Mouse (Mus musculus): Measurements from ENCODE around the gene Cdkn1a.
"Not testable (repeated sequence)": the region's sequence is repeated elsewhere in the genome, so short reads cannot be mapped to it uniquely, and the experiment has no call there.

Gene Cdkn1a

GRCm38 (mm10) chr17:29057961-29058360 is 32.8 kb upstream of the Cdkn1a start:
- CTCF ChIA-PET: no interaction called here

- CTCF ChIA-PET: no interaction called here
Measured at GRCm38 (mm10) chr17:29058487-29058886, 32.3 kb upstream of the Cdkn1a start.

DNA sequence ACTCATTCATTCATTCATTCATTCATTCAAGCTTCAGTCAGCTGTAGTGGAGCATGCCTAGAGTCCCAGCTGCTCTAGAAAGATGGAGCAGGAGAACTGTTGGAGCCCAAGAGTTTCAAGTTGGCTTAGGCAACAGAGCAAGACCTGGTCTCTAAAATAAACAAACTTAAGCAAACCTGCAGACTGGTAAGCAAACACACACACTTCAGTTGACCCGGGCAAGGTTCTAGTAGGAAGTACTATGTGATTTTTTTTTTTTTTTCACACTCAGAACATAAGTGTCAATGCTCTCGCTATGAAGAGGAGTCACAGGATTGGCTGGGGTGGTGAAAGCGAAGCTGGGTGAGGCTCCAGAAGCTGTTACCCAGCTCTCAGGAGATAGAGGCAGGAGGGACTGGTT is 31.2 kb upstream of the Cdkn1a start:
- CTCF ChIA-PET: no interaction called here

DNA sequence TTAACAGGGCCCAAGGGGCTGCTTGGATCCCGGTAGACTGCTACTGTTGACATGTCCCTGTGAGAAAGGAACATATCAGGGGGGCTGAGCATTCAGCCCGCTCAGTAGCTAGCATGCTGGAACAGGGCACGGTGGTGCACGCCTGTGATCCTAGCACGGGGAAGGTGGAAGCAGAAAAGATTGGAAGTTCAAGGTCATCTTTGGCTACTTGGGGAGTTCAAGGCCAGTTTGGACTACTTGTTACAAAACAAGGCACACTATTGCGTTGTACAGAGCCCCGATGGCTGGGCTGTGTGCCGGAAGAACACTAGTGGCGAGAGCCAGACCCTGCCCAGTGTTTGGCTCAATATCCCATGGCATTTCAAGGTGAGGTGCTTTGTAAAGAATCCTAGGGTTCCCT is 29.8 kb upstream of the Cdkn1a start:
- CTCF ChIA-PET: no interaction called here

DNA sequence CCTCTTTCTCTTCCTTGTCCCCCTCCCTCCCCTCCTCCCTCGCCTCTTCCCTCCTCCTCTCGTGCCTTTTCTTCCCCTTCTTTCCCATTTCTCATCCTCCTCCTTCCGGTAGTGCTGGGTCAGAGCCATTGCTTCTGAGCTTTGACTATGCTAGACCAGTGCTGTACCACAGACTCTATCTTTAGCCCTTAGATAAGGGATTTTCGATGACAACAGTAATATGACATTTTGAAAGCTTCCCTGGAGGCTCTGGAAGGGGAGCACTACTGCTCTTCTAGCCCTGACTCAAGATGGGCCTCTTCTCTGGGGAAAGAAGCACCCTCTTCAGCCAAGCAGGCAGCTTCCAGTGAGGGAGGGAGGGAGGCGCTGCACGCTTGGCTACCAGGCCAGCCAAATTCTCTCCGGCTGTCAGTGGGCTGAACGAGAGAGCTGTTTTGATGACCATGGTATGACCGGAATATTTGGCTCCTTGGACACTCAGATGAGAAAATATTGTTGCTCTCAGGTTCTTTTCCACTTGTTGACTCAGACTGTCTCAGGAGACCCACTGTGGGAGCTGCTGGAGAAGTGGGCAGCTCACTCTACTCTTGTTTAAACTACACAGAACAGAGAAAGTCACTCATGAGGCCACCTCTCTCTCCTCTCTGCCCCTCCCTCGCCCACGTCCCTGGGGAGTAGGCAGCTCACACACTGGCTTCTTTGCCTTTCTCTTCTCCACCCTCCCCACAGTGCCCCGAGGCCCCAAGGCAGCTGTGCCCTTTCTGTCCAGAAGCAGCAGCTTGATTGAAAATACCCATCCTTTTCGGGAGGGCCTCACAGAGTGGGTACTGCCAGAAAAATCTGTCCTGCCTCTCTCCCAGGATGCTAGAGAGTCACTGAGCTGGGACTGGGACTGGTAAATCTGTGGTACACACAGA is 28.4 kb upstream of the Cdkn1a start:
- CTCF ChIA-PET: interaction anchor here (0.6 kb wide), 1 partner anchor 16 kb away, joined by 6 read pairs; no protein-coding TSS in a partner anchor

- CTCF ChIA-PET: no interaction called here
Measured at GRCm38 (mm10) chr17:29063121-29063987, 27.4 kb upstream of the Cdkn1a start.

- CTCF ChIA-PET: no interaction called here
Measured at GRCm38 (mm10) chr17:29063988-29064285, 26.8 kb upstream of the Cdkn1a start.

DNA sequence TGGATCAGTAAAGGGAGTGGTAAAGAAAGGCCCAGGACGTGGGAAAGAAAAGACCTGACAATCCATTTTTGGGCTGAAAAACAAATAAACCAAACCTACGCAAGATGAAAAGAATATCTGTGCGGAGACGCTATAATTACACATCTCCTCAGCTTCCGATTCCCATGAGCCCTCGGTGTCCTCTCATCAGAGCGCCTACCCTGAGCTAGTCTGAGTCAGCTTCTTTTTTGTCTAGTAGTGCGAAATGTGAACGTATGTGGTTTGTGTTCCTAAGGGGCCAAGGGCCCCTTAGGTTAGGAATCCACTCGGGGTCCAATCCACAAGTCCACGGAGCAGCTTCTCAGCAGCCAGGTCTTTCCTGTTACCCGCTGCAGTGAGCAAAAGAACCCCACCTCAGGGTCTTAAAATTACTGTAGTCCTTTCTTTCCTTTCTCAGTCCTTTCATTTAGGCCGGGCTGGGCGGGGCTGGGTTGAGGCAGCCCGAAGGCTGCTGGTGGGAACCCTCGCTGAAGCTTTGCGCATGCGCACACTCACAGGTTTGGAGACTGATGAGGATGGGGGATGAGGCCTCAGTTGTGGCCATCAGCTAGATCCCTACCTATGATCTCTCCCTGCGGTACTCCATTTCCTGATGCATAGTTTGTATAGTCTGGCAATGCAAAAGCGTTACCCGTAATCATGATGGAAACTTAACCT is 25.4 kb upstream of the Cdkn1a start:
- CTCF ChIA-PET: interaction anchor here (0.7 to 0.8 kb wide), 2 partner anchors 16 to 17 kb away, joined by 3 to 4 read pairs; no protein-coding TSS in a partner anchor

DNA sequence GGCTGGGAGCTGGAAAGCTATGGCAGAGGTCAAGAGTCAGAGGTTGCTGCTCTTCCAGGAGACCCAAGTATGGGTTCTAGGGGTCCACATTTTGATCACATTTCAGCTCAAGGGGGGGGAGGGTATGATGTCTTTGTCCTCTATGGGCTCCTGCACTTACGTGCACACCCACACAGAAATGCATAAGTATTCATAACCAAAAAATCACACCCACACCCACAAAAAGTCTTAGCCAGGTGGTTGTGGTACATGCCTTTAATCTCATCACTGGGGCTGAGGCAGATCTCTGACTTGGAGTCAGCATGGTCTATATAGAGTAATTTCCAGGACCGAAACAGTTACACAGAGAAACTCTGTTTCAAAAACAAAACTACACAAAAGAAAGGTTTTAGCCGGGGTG is 24.8 kb upstream of the Cdkn1a start:
- CTCF ChIA-PET: interaction anchor here (0.7 kb wide), 1 partner anchor 16 kb away, joined by 4 read pairs; no protein-coding TSS in a partner anchor

- CTCF ChIA-PET: not testable (repeated sequence)
Measured at GRCm38 (mm10) chr17:29067416-29067815, 23.4 kb upstream of the Cdkn1a start.

- CTCF ChIA-PET: no interaction called here
Measured at GRCm38 (mm10) chr17:29067847-29068246, 22.9 kb upstream of the Cdkn1a start.

DNA sequence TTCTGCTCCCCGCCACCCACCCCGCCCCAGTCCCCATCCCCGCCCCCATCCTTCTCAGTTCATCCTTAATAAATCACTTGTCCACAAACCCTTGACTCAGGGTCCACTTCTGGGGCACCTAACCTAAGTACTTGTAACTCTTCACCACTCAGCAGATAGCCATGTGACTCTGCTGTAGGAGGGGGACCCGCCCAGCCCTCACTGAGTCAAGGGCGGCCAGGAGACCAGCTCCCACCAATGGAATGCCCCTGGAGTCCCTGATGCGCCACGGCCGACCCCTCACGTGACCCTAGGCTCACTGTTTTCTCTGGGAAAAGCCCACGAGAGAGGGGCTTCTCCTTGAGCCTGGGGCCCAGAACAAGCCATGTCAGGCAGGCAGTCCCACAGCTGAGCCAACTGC is 21.7 kb upstream of the Cdkn1a start:
- CTCF ChIA-PET: no interaction called here

GRCm38 (mm10) chr17:29071820-29072219 is 19.0 kb upstream of the Cdkn1a start:
- CTCF ChIA-PET: interaction anchor here (0.7 to 1.2 kb wide), 2 partner anchors 80 to 100 kb away, joined by 3 read pairs; no protein-coding TSS in a partner anchor

- CTCF ChIA-PET: interaction anchor here (1.2 kb wide), 1 partner anchor 99 kb away, joined by 3 read pairs; no protein-coding TSS in a partner anchor
Measured at GRCm38 (mm10) chr17:29072701-29073307, 18.0 kb upstream of the Cdkn1a start.

DNA sequence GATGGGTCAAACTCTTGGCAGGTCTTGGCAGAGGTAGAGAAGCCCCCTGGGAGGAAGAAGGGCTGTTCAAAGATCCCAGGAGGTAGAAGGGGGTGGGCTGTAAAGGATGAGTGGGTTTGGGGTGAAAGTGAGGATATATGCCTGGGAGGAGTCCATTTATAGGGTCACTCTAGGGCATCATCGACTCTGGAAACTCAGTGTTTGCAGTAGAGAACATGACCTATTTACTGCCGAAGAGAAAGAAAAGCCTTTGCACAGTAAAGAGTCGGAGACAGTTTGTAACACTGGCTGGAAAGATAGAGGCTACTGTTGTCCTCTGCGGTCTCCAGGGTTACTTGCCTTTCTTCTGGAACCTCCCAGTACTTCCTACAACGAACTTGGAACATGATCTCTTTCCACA is 17.5 kb upstream of the Cdkn1a start:
- CTCF ChIA-PET: no interaction called here

DNA sequence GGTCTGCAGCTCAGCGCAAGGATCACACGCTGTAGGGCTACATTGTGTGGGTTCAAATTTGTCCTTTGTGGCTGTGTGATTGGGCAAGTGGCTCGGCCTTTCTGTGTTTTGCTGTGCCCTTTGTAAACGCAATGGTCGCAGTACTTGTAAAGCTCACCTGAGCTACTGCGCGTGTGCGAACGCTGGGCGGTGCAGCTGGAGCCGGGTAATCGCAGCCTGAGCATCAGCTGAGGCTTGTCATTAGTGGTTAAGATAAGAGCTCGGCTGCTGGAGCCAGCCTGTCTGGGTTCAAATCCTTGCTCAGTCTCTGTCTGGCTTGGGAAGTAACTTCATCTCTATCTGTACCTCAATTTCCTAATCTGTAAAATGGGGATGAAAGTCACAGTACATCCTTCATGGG is 16.7 kb upstream of the Cdkn1a start:
- CTCF ChIA-PET: interaction anchor here (0.6 to 0.7 kb wide), 2 partner anchors 97 to 164 kb away, joined by 4 read pairs; no protein-coding TSS in a partner anchor

DNA sequence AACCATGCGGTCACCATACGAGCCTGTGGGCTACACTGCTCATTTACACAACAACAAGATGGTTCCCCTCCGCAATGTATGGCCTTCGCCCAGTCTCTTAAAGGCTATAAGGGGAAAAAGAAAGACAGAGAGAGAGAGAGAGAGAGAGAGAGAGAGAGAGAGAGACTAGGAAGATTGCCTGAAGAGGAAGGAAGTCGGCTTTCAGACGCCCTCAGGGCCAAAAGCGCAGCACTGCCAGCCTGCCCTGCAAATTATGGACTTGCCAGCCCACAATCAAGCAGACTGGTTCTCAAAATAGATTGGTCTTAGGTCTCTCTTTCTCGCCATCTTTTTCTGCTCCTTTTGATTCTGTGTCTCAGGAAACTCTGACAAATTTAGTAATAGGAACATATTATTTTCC is 14.5 kb upstream of the Cdkn1a start:
- CTCF ChIA-PET: no interaction called here

DNA sequence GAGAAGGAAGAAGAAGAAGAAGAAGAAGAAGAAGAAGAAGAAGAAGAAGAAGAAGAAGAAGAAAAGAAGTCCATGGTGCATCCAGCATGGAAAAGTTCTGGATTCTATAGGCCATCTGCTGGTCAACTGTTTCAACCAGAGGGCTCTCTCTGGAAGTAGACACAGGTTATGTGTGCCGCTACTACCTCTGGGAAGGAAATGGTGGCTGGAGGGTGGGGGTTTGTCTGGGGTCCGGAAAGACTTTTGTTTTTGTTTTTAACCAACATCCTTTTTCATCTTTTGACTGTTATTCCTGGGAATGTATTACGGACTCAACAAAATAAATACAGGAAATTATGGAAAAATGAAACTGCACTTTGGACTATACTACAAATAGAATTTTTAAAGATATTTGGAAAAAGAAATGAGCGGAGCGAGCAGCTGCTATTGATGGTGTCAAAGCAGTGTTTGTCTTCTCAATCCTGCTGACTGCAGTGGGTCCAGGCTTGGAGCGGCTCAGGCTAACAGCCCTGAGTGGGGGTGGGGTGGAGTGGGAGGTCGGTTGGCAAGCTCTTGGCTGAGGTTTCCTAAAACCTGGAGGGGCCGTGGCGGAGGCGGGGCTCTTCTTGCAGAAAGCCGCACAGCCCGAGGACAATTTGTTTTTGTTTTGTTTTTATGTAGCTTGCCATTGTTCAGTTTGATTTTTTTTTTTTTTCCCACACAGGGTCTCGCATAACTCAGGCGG is 12.8 kb upstream of the Cdkn1a start:
- CTCF ChIA-PET: interaction anchor here (0.7 to 1.2 kb wide), 2 partner anchors 16 to 472 kb away, joined by 3 to 4 read pairs; no protein-coding TSS in a partner anchor

DNA sequence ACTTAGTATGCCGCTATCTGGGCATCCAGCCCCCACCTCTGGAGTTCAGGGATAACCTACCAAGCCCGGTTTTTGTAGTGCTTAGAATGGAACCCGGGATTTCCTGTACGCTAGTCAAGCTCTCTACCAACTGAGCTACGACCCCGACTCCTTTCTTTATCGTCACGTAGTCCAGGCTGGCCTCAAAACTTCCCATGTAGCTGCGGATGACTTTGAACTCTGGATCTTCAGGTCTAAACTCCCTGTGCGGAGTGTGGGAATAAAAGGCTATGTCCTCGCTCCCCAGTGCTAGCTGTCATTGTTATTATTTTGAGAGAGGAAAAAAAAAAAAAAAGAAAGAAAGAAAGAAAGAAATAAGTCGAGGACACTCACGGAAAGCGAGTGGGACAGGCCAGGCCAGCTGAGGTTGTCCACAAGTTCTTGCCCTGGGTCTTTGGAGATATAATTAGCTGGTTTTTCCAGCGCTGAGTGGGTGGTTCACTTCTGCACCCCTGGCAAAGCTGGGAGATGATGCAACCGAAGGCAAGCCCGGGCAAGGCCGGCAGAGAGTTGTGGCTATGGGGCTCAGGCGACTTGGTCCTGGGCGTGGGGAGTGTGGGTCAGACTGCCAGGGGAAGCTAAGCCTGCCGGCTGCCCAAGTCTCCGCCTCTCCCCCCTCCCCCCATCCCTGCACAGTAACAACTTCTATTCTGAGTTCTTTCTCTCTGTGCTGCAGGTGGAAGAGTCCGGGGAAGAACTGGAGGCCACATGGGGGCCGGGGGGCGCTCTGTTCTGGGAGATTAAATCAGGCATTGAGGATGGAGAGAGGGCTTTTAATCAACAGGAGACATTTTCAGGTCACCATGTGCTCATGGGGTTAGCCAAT is 12.0 kb upstream of the Cdkn1a start:
- CTCF ChIA-PET: interaction anchor here (0.7 to 1.2 kb wide), 2 partner anchors 15 to 471 kb away, joined by 3 to 4 read pairs; no protein-coding TSS in a partner anchor

Data from spleen, embryonic (tissue).